Mouse (Mus musculus): ENCODE results near the gene Ptpn20. TPM values are rescaled to one million over a fixed set of nuclear protein-coding genes. Genes with fewer than 3 reads are reported as not detected.

The Ptpn20 gene
- 0.12 TPM in 1 of 2 replicates, not detected in the other for polyA plus RNA-seq (2016; fragmentation: Nextera tagmentation; extraction: Ambion mirVana)

DNA sequence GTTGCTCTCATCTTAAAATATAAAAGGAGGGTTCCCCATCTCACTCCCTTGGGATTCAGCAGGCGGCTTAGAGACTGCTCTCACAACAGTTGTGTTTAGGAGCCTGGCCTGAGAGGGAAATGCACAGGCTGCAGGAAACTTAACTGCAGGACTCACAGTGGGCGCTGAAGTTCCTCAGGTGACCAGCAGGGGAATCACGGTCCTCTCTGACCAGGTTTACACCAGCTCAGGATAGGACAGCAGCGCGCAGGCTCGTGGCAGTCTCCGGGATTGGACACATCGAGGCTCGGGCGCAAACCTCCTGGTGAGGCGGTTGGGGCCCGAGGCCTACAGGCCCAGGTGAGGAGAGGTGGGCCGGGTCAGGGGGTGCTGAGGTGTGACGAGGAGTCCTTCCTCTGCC, at the start of gene Ptpn20:
Ptpn20 (plus strand) TSS at position 257 of the 400 bp plus-strand sequence.
- H3K4me1 ChIP-seq = 0 out of 2 replicates have a peak, but pooled peaks cover 3% of the 10 kb centered on the region

DNA sequence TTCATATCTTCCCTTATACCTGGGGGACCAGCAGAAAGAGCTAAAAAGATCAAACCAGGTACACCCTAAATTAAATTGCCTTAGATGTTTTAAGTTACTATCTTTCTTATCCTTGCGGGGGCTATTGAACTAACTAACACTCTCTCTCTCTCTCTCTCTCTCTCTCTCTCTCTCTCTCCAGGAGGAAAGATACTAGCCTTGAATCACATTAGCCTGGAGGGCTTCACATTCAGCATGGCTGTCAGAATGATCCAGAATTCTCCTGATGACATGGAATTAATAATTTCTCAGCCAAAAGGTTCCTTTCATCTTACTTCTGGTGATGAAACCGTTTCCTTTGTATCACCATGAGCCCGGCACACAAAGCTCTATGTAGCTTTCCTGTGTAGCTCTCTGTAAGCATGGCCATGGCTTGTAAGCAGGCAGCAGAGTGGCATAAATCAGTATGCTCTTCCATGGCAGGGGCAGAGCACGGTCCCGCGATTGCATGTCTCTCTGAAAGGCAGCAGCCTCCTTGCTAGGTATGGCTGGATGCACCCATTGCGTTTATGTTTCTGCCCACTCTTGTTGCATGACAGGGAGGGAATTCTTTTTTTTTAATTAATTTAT, 49.3 kb upstream of the Ptpn20 start:
- Histone ChIP-seq H3K4me3 (no peak overlapping the region), H3K27ac (no peak overlapping the region), H3K9me3 (no peaks in the 10 kb centered on the region), H3K4me1 (no peaks in the 10 kb centered on the region), H3K27me3 (ENCODE audit: poor library complexity, severe bottlenecking) (no peaks in the 10 kb centered on the region), H3K36me3 (replicated peaks) (no peaks in the 10 kb centered on the region)
- 90% methylated on average over 7 of the region's 7 CpGs for WGBS
- no peak for DNase-seq (ENCODE audit: extremely low spot score, low spot score)

More for the DNA sequence above, at the start of gene Ptpn20:
- H3K9me3 ChIP-seq = no peaks in the 10 kb centered on the region
- no peak within 1 kb of the TSS for H3K4me3 ChIP-seq
- H3K27me3 ChIP-seq (ENCODE audit: poor library complexity, severe bottlenecking) = no peaks in the 10 kb centered on the region
- 68% methylated on average over 14 of the region's 14 CpGs for WGBS
- DNase-seq (ENCODE audit: extremely low spot score, low spot score) = no peak
- H3K36me3 ChIP-seq (replicated peaks) = no peaks in the 10 kb centered on the region
- H3K27ac ChIP-seq = no peak within 1 kb of the TSS

GRCm38 (mm10) chr14:33545565-33546143, 43.4 kb upstream of the Ptpn20 start:
- no peaks in the 10 kb centered on the region for H3K4me1 ChIP-seq
- H3K27me3 ChIP-seq (ENCODE audit: poor library complexity, severe bottlenecking) = no peaks in the 10 kb centered on the region
- H3K9me3 ChIP-seq = no peaks in the 10 kb centered on the region
- no peak overlapping the region for H3K4me3 ChIP-seq
- no peaks in the 10 kb centered on the region for H3K36me3 ChIP-seq (replicated peaks)
- DNase-seq (ENCODE audit: extremely low spot score, low spot score) = no peak
- H3K27ac ChIP-seq = no peak overlapping the region
- 89% methylated on average over 8 of the region's 8 CpGs for WGBS

GRCm38 (mm10) chr14:33548650-33549049, 40.4 kb upstream of the Ptpn20 start:
- Histone ChIP-seq H3K27me3 (ENCODE audit: poor library complexity, severe bottlenecking) (no peaks in the 10 kb centered on the region), H3K4me3 (no peak overlapping the region), H3K27ac (no peak overlapping the region), H3K36me3 (replicated peaks) (no peaks in the 10 kb centered on the region), H3K9me3 (no peaks in the 10 kb centered on the region), H3K4me1 (no peaks in the 10 kb centered on the region)
- 84% methylated on average over 3 of the region's 3 CpGs for WGBS
- DNase-seq (ENCODE audit: extremely low spot score, low spot score) = no peak

DNA sequence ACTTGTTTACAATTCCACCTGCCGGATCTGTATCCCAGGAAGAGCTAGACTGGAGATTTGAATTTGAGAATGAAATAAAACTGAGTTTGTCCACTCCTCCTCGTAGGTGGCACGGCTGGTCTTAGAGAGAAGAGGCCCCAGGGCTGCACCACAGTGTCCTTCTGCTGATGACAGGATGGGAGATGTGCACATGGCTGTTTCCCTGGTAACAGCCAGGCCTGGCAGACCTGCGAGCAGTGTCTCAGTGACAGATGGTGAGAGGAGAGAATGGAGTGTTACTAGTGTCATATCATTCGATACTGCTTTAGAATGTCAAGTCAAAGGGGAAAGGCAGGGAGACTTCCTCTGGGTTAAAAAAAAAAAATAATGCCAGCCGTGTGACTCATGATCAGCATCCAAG, 39.2 kb upstream of the Ptpn20 start:
- H3K4me1 ChIP-seq = no peaks in the 10 kb centered on the region
- 88% methylated on average over 6 of the region's 6 CpGs for WGBS
- no peaks in the 10 kb centered on the region for H3K27me3 ChIP-seq (ENCODE audit: poor library complexity, severe bottlenecking)
- no peak for DNase-seq (ENCODE audit: extremely low spot score, low spot score)
- no peaks in the 10 kb centered on the region for H3K9me3 ChIP-seq
- H3K36me3 ChIP-seq (replicated peaks) = no peaks in the 10 kb centered on the region
- H3K27ac ChIP-seq = no peak overlapping the region
- no peak overlapping the region for H3K4me3 ChIP-seq

- H3K27ac ChIP-seq = no peak overlapping the region
- H3K27me3 ChIP-seq (ENCODE audit: poor library complexity, severe bottlenecking) = no peaks in the 10 kb centered on the region
- H3K36me3 ChIP-seq (replicated peaks) = no peaks in the 10 kb centered on the region
- 40% methylated on average over 6 of the region's 6 CpGs for WGBS
- H3K9me3 ChIP-seq = no peaks in the 10 kb centered on the region
- peaks cover 26% of the 10 kb centered on the region for H3K4me1 ChIP-seq
- no peak overlapping the region for H3K4me3 ChIP-seq
- no peak for DNase-seq (ENCODE audit: extremely low spot score, low spot score)
Measured at GRCm38 (mm10) chr14:33570737-33571136, 18.3 kb upstream of the Ptpn20 start.

- DNase-seq (ENCODE audit: extremely low spot score, low spot score) = no peak
- Histone ChIP-seq H3K9me3 (no peaks in the 10 kb centered on the region), H3K27me3 (ENCODE audit: poor library complexity, severe bottlenecking) (no peaks in the 10 kb centered on the region), H3K4me1 (peaks cover 24% of the 10 kb centered on the region), H3K4me3 (no peak overlapping the region), H3K36me3 (replicated peaks) (no peaks in the 10 kb centered on the region), H3K27ac (no peak overlapping the region)
- 79% methylated on average over 3 of the region's 3 CpGs for WGBS
Measured at GRCm38 (mm10) chr14:33573643-33574042, 15.4 kb upstream of the Ptpn20 start.

GRCm38 (mm10) chr14:33579771-33580484, 9.1 kb upstream of the Ptpn20 start:
- no peaks in the 10 kb centered on the region for H3K36me3 ChIP-seq (replicated peaks)
- no peaks in the 10 kb centered on the region; the same call in 1 of the 2 replicates for H3K9me3 ChIP-seq
- H3K4me3 ChIP-seq = no peak overlapping the region
- H3K27me3 ChIP-seq (ENCODE audit: poor library complexity, severe bottlenecking) = no peaks in the 10 kb centered on the region
- no peaks in the 10 kb centered on the region for H3K4me1 ChIP-seq
- WGBS = 79% methylated on average over 7 of the region's 7 CpGs
- no peak overlapping the region for H3K27ac ChIP-seq
- DNase-seq (ENCODE audit: extremely low spot score, low spot score) = no peak

GRCm38 (mm10) chr14:33598376-33599130, 9.5 kb downstream of the Ptpn20 start:
- no peak for DNase-seq (ENCODE audit: extremely low spot score, low spot score)
- Histone ChIP-seq H3K4me3 (no peak overlapping the region), H3K9me3 (no peaks in the 10 kb centered on the region), H3K4me1 (no peaks in the 10 kb centered on the region), H3K27me3 (ENCODE audit: poor library complexity, severe bottlenecking) (no peaks in the 10 kb centered on the region), H3K27ac (no peak overlapping the region), H3K36me3 (replicated peaks) (no peaks in the 10 kb centered on the region)
- 95% methylated on average over 9 of the region's 9 CpGs for WGBS

DNA sequence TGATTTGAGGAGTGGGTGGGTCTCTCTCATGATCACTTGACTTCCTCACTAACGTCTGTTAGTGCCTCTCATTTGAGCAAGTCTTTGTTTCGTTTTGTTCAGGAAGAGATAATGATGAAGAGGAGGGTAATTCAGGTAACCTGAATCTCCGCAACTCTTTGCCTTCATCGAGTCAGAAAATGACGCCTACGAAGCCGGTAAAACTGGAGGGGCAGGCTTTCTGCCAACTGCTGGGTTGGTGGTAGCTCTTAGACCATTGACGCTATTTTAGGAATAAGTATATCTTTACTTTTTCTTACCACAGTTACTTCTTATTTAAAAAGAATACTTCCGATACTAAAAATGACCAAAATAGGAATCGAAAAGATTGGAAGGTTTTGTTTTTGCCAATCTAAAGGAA, 18.4 kb downstream of the Ptpn20 start:
- H3K4me3 ChIP-seq = no peak overlapping the region
- no peaks in the 10 kb centered on the region for H3K9me3 ChIP-seq
- H3K27me3 ChIP-seq (ENCODE audit: poor library complexity, severe bottlenecking) = no peaks in the 10 kb centered on the region
- DNase-seq (ENCODE audit: extremely low spot score, low spot score) = no peak
- 90% methylated on average over 10 of the region's 10 CpGs for WGBS
- H3K27ac ChIP-seq = no peak overlapping the region
- H3K4me1 ChIP-seq = no peaks in the 10 kb centered on the region
- no peaks in the 10 kb centered on the region for H3K36me3 ChIP-seq (replicated peaks)

- WGBS = 89% methylated on average over 3 of the region's 3 CpGs
- H3K9me3 ChIP-seq = no peaks in the 10 kb centered on the region
- no peak overlapping the region for H3K4me3 ChIP-seq
- DNase-seq (ENCODE audit: extremely low spot score, low spot score) = no peak
- no peak overlapping the region for H3K27ac ChIP-seq
- H3K4me1 ChIP-seq = no peaks in the 10 kb centered on the region
- H3K36me3 ChIP-seq (replicated peaks) = no peaks in the 10 kb centered on the region
- no peaks in the 10 kb centered on the region for H3K27me3 ChIP-seq (ENCODE audit: poor library complexity, severe bottlenecking)
Measured at GRCm38 (mm10) chr14:33625036-33625435, 36.0 kb downstream of the Ptpn20 start.

DNA sequence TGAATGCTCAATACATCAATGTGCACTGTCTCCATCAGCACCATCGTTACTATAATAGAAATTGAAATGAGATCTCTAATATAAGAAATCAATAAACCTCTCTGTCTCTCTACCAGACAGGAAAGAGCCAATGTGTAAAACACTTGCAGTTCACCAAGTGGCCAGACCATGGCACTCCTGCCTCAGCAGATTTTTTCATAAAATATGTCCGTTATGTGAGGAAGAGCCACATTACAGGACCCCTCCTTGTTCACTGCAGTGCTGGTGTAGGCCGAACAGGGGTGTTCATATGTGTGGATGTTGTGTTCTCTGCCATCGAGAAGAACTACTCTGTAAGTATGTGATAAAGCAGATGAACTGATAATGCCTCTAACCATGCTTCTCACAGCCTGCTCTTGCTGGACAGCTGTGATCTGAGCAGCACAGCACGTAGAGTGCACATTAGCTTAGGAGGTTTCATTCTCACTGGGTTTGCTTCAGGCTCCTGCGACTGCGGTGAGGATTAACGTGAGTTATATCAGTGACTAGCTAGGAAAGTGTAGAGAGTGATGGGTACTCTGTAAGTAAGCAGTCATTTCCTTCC, 43.9 kb downstream of the Ptpn20 start:
- no peak for DNase-seq (ENCODE audit: extremely low spot score, low spot score)
- Histone ChIP-seq H3K27me3 (ENCODE audit: poor library complexity, severe bottlenecking) (no peaks in the 10 kb centered on the region), H3K4me1 (no peaks in the 10 kb centered on the region), H3K9me3 (no peaks in the 10 kb centered on the region), H3K36me3 (replicated peaks) (no peaks in the 10 kb centered on the region), H3K4me3 (no peak overlapping the region), H3K27ac (no peak overlapping the region)
- 77% methylated on average over 8 of the region's 8 CpGs for WGBS

All from forebrain, embryonic 10.5 days (tissue).